Mouse (Mus musculus) heart, embryonic 11.5 days (tissue): ENCODE results near the gene Rpp30. TPM values are rescaled to one million over a fixed set of nuclear protein-coding genes. Genes with fewer than 3 reads are reported as not detected.
A peak's percentile ranks its signal among the peaks of the same experiment; 100 is the strongest.

ENCODE experiments used
- ATAC-seq: fragments of 200-750 bp; cut with Nextera tagmentation; replicated peaks from 2 replicates; pipeline ENCODE4 v1.8.0; 2017; ENCODE audit warnings: moderate library complexity; ENCODE audit not compliant: insufficient number of reproducible peaks, low FRiP score, low TSS enrichment
- H3K27ac ChIP-seq: fragments of 300-500 bp; sonication (generic); 2 replicates; pipeline ENCODE4 v1.5.1; 2014; ENCODE audit warnings: mild to moderate bottlenecking, low read depth, low read length
- H3K27me3 ChIP-seq: fragments of 300-500 bp; sonication (generic); 2 replicates; pipeline ENCODE4 v1.6.1; 2014; ENCODE audit warnings: mild to moderate bottlenecking, low read length, mixed read lengths; ENCODE audit not compliant: control insufficient read depth, insufficient read depth
- H3K36me3 ChIP-seq: fragments of 300-500 bp; sonication (generic); 2 replicates; pipeline ENCODE4 v1.6.1; 2014; ENCODE audit warnings: mild to moderate bottlenecking, low read length, moderate library complexity, mixed read lengths; ENCODE audit not compliant: control insufficient read depth, insufficient read depth
- H3K4me1 ChIP-seq: fragments of 300-500 bp; sonication (generic); 2 replicates; pipeline ENCODE4 v1.6.1; 2014; ENCODE audit warnings: low read length; ENCODE audit not compliant: control insufficient read depth, insufficient read depth
- H3K4me2 ChIP-seq: fragments of 300-500 bp; sonication (generic); 2 replicates; pipeline ENCODE4 v1.6.1; 2014; ENCODE audit warnings: mild to moderate bottlenecking, moderate library complexity
- H3K4me3 ChIP-seq: fragments of 300-500 bp; sonication (generic); 2 replicates; pipeline ENCODE4 v1.5.1; 2014; ENCODE audit warnings: low read depth, low read length
- H3K9ac ChIP-seq: fragments of 300-500 bp; sonication (generic); 2 replicates; pipeline ENCODE4 v1.6.1; 2014; ENCODE audit warnings: mild to moderate bottlenecking, low read depth, low read length, moderate library complexity
- H3K9me3 ChIP-seq: fragments of 300-500 bp; sonication (generic); replicated peaks from 2 replicates; pipeline ENCODE4 v1.6.1; 2016; ENCODE audit warnings: low read length; ENCODE audit not compliant: control insufficient read depth
- WGBS: fragments of 180-500 bp; shearing (Covaris S2); extraction: QIAGEN DNeasy Blood & Tissue Kit; methylation state at CpG from one replicate; pipeline ENCODE4 v1.1.7; 2014; ENCODE audit not compliant: insufficient replicate concordance; 5-methylcytosine and 5-hydroxymethylcytosine counted together
- polyA plus RNA-seq: library from polyadenylated mRNA; unstranded; fragments of >200 nt; fragmentation: Nextera tagmentation; extraction: Ambion mirVana; gene quantifications from 2 replicates; pipeline ENCODE4 v1.2.1, GENCODE M21; 2014

The Rpp30 gene
- polyA plus RNA-seq, 1 experiment from 2014 or later: 55.6 TPM

DNA sequence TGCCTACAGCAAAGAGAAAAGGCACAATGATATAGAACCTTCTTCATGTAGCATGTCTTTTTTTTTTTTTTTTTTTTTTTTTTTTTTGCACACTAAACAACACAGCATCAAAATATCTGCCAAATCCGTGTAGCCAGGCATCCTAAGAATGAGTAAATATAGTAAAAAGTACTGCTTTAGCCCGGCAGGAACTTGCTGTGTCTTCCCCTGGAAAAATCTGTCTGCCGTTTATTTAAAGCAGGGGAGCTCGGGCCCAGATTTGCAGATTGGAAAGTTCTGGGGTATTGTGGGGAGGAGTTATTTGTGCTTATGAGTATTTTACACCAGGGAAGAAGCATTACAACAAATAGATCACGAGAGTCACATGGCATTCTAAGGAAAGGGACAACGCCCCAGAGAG, 48.5 kb downstream of the Rpp30 start:
- WGBS: 67% methylated on average over 6 of the region's 6 CpGs
- Histone ChIP-seq H3K9me3 (no peaks in the 10 kb centered on the region), H3K4me3 (no peak overlapping the region), H3K4me1 (peaks cover 12% of the 10 kb centered on the region; the same call in 1 of the 2 replicates), H3K4me2 (no peak overlapping the region), H3K36me3 (no peaks in the 10 kb centered on the region), H3K27me3 (no peaks in the 10 kb centered on the region), H3K9ac (no peak overlapping the region), H3K27ac (no peak overlapping the region)
- no peak for ATAC-seq

DNA sequence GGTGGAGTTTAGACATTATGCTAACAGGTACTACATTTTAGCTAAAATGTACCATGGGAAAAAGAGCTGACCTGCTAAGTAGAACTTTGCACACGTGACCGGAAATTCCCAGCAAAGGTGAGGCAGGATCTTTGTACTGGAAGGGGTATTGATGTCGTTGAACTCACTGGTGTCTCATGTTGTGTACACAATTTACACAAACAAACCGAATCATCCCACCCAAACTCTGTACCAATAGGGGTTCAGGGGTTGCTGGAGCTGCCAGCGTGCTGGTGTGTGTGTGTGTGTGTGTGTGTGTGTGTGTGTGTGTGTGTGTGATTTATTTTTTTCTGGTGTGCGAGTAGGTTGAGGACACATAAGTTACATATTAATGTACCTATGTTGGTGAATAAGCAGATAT, 49.5 kb downstream of the Rpp30 start:
- Histone ChIP-seq H3K36me3 (no peaks in the 10 kb centered on the region), H3K4me2 (no peak overlapping the region)

DNA sequence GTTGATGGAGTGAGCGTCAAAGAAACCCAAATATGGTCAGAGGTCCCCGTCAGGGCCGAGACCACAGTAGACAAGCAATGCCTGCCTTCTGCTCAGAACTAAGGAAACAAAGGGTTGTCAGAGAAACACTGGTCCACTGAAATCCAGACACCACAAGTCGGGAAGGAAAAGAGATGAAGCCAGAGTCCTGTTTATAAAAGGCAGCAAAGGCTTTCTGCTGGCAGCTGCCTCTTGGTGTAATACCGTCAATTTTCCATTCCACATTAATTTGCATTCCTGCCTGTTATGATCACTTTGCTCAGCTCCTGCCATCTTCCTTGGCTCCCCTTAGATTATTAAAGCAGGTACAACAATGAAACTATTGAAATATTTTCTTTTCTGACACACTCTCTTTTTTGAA, 50.2 kb downstream of the Rpp30 start:
- Histone ChIP-seq H3K4me1 (peaks cover 12% of the 10 kb centered on the region; the same call in 1 of the 2 replicates), H3K9me3 (no peaks in the 10 kb centered on the region), H3K27me3 (no peaks in the 10 kb centered on the region), H3K36me3 (no peaks in the 10 kb centered on the region), H3K27ac (peak overlapping the region; percentile 51), H3K9ac (no peak overlapping the region; the same call in 1 of the 2 replicates), H3K4me2 (peak overlapping the region; percentile 11; the same call in 1 of the 2 replicates), H3K4me3 (no peak overlapping the region)
- WGBS: 15% methylated on average over 5 of the region's 5 CpGs
- ATAC-seq: no peak

More for the DNA sequence above, 49.5 kb downstream of the Rpp30 start:
- WGBS: 83% methylated on average over 6 of the region's 6 CpGs
- Histone ChIP-seq H3K27me3 (no peaks in the 10 kb centered on the region), H3K9me3 (no peaks in the 10 kb centered on the region), H3K27ac (no peak overlapping the region), H3K4me3 (no peak overlapping the region), H3K9ac (no peak overlapping the region), H3K4me1 (peaks cover 12% of the 10 kb centered on the region; the same call in 1 of the 2 replicates)
- no peak for ATAC-seq

DNA sequence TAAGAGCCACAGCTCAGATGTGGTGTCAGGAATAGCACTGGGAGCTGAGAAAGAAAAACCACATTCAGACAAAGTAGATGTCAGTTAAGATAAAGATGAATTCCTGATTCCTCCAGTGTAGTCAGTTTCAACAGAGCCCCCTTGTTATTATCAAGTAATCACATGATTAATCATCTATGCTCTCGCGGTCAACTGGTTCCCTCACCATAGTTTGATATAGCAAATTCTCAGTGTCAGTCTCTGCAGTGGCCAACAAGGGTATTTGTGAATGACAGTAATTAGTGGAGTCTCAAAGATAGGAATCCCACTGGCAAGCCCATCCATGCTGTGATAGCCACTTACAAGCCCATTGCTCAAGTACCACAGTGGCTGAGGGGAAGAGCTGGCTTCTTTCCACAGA, 60.1 kb downstream of the Rpp30 start:
- Histone ChIP-seq H3K27ac (no peak overlapping the region), H3K4me1 (no peaks in the 10 kb centered on the region), H3K9me3 (no peaks in the 10 kb centered on the region; the same call in 1 of the 2 replicates), H3K9ac (no peak overlapping the region), H3K4me2 (no peak overlapping the region), H3K36me3 (no peaks in the 10 kb centered on the region), H3K4me3 (no peak overlapping the region), H3K27me3 (no peaks in the 10 kb centered on the region)
- ATAC-seq: no peak
- 93% methylated on average over 2 of the region's 2 CpGs for WGBS

DNA sequence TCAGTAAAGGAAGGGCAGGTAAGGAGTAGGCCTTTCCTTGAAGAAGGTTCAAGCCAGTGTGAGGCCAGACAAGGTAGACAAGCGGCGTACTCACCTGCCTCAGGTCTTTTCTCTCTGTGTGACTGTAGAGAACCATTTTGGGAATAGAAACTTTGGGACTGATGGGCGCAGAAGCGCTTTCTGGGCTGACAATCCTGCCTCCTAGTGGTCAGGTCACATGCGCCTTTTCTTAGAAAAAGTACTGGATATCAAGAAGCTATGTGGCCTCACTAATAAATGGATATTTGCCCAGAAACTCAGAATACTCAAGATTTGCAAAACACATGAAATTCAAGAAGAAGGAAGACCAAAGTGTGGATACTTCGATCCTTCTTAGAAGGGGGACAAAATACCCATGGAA, 65.1 kb downstream of the Rpp30 start:
- WGBS: 85% methylated on average over 6 of the region's 6 CpGs
- H3K4me1 ChIP-seq: no peaks in the 10 kb centered on the region
- H3K27ac ChIP-seq: no peak overlapping the region
- H3K4me3 ChIP-seq: no peak overlapping the region
- H3K36me3 ChIP-seq: no peaks in the 10 kb centered on the region
- H3K9me3 ChIP-seq: no peaks in the 10 kb centered on the region; the same call in 1 of the 2 replicates
- no peaks in the 10 kb centered on the region for H3K27me3 ChIP-seq
- no peak overlapping the region for H3K9ac ChIP-seq
- no peak overlapping the region for H3K4me2 ChIP-seq
- no peak for ATAC-seq

DNA sequence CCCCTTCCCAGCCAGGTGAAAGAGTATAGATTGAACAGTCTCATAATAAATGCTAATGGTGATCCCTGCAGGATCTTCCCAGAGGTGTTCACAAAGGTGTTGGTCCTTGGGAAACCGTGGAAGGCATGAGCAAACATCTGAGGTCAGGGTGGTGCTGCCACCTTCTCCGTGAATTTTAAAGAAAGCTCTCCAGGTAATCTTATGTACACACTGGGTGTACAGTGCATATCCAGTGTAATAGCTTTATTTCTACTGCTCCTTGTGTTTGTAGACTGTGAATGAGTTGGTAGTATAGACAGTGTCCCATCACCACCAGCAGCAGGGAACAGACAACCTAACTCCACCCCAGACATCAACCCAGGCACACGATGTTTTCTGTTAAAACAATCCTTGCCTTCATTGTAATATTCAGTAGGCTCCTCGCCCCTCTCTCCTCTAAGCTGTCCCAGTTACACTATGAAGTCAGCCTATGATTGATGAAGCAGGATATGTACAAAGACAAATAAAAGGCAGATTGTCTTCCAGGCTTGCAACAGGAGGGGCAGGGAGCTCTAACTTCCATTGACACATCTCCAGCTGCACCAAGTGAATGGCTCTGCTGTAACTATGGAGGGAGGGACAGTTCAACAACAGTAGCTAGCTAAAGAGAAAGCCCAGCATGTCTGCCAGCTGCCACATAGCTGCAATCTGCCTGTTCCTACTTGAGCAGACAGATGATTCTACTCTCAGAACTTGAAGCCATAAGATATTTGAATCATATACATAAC, 66.9 kb downstream of the Rpp30 start:
- 74% methylated on average over 4 of the region's 4 CpGs for WGBS
- Histone ChIP-seq H3K27ac (no peak overlapping the region), H3K27me3 (no peaks in the 10 kb centered on the region), H3K36me3 (no peaks in the 10 kb centered on the region), H3K4me2 (no peak overlapping the region), H3K4me3 (no peak overlapping the region), H3K9ac (no peak overlapping the region), H3K4me1 (no peaks in the 10 kb centered on the region), H3K9me3 (no peaks in the 10 kb centered on the region)
- ATAC-seq: no peak

Other genes starting within 250 kb of the Rpp30 start
- gene Htr7, start 26.2 kb upstream of the Rpp30 start, polyA plus RNA-seq: not detected in 2 replicates
- gene Ankrd1, start 36.4 kb downstream of the Rpp30 start, polyA plus RNA-seq: 450 and 606 TPM in 2 replicates